Mouse (Mus musculus): ENCODE data around the gene Ppp4r4.
A peak's percentile ranks its signal among the peaks of the same experiment; 100 is the strongest.

Ppp4r4 gene

DNA sequence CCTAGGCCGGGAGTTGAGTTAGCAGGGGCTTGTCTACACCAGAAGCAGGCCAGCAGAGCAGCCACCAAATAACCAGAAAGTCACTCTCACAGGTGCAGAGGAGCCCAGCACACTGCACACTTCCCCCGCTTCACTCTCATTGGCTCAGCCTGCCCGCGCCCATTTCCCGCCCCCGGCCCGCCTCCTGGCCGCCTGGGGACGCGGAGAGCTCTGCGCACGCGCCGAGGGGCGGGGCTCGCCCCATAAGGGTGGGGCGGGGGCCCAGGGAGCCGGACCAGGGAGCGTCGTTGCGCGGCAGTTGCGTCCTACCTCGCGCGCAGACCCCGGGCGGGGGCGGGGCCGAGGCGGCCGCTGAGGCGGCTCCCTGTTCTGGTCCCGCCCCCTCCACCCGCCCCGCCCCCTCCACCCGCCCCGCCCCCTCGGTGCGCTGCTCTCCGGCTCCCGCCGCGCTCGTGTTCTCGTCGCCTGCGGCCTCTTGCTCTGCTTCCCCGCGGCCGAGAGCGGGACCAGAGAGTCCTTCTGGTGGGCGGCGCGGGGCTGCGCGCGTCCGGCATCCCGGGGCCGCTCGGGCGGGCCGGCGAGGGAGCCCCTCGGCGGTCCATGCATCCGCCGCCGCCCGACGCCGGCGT is at the start of gene Ppp4r4:
TSS of gene Ppp4r4 (plus strand) at position 264 of the 629 bp plus-strand sequence.
- DNase-seq (ENCODE audit: inconsistent age in 2 of 2, low spot score in 1 of 2): peak; percentile 97 to 98

GRCm38 (mm10) chr12:103482781-103483180 is 49.3 kb upstream of the Ppp4r4 start:
- peak; percentile 3 to 51 for DNase-seq (ENCODE audit: inconsistent age in 2 of 2, low spot score in 1 of 2)

GRCm38 (mm10) chr12:103484200-103484972 is 47.7 kb upstream of the Ppp4r4 start:
- peak in 1 of 2 experiments; percentile 28 for DNase-seq (ENCODE audit: inconsistent age in 2 of 2, low spot score in 1 of 2)

- peak in 1 of 2 experiments; percentile 51 for DNase-seq (ENCODE audit: inconsistent age in 2 of 2, low spot score in 1 of 2)
Measured at GRCm38 (mm10) chr12:103486726-103487125, 45.4 kb upstream of the Ppp4r4 start.

DNA sequence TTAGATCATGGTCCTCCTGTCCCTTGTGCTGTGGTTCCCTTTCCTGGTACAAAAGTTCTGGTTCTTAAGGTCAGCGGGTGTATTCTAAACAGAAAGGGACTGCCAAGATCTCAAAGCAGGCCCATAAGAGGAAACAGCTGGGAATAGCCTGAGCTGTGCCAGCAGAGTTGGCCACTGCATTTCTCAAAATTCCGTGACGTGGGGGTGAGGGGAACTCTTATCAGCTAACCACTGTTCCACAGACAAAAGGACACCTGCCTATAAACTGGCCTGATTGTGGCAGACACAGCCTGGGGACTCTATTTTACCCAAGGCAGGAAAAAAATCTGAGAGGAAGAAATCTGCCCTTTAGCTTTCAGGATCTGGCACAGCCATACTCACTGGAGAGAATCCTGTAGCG is 44.8 kb upstream of the Ppp4r4 start:
- DNase-seq (ENCODE audit: inconsistent age in 2 of 2, low spot score in 1 of 2): peak in 1 of 2 experiments; percentile 61

DNA sequence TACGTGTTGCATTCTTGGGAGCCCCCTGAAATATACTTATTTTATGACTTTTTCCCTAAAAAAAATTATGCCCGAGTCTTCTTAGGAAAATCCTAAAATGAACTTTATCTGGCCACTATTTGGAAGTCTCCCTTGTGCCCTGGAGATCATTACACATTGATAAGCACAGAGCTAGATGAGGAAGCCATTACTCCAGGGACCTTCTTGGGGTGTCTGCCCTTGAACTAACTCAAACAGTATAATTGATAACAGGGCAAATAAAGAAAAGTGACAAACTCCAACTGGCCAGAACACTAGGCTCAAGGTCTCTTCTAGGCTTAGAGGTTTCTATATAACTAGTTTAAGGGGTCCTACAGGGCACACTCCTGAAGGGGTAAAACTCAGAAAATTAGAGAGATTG is 44.3 kb upstream of the Ppp4r4 start:
- DNase-seq (ENCODE audit: inconsistent age in 2 of 2, low spot score in 1 of 2): no peak

GRCm38 (mm10) chr12:103491091-103491730 is 40.9 kb upstream of the Ppp4r4 start:
- DNase-seq (ENCODE audit: inconsistent age in 2 of 2, low spot score in 1 of 2): no peak

- peak; percentile 65 to 94 for DNase-seq (ENCODE audit: inconsistent age in 2 of 2, low spot score in 1 of 2)
Measured at GRCm38 (mm10) chr12:103492767-103493166, 39.3 kb upstream of the Ppp4r4 start.

- peak; percentile 56 to 85 for DNase-seq (ENCODE audit: inconsistent age in 2 of 2, low spot score in 1 of 2)
Measured at GRCm38 (mm10) chr12:103494486-103494885, 37.6 kb upstream of the Ppp4r4 start.

DNA sequence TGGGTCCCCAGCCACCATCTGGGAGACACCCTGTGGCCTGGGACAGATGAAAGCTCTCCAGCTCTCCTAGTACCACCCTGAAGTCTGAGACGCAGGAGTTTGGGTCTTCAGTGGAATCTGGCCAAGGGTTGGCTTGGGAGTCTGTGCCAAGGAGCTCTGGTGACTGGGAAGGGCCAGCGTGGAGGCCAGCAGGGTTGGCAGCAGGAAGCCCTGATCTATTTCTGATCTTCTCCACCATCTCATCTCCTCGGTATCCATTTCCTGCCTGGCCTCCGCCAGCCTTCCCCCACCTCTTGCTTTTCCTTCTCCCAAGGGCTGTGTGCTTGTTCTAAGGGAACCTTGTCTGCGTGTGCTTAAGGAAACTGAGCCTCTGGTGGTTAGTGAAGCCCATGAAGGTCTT is 33.3 kb upstream of the Ppp4r4 start:
- DNase-seq (ENCODE audit: inconsistent age in 2 of 2, low spot score in 1 of 2): peak in 1 of 2 experiments; percentile 42

DNA sequence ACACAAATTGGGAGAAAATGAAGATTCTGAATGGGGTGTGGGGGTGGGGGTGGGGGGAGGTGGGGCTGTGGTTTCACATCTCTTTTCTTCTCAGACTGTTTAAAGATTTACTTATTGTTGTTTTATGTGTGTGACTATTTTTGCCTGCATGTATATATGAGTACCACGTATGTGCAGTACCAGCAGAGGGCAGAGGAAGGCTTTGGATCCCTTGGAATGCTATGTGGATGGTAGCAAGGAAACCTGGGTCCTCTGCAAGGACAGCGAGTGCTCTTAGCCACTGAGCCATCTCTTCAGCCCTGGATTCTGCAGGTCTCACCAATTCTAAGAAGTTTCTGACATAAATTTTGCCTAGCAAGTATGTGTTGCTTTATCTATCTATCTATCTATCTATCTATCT is 32.8 kb upstream of the Ppp4r4 start:
- DNase-seq (ENCODE audit: inconsistent age in 2 of 2, low spot score in 1 of 2): peak in 1 of 2 experiments; percentile 42

- DNase-seq (ENCODE audit: inconsistent age in 2 of 2, low spot score in 1 of 2): peak; percentile 59 to 75
Measured at GRCm38 (mm10) chr12:103503300-103503699, 28.8 kb upstream of the Ppp4r4 start.

- peak in 1 of 2 experiments; percentile 25 for DNase-seq (ENCODE audit: inconsistent age in 2 of 2, low spot score in 1 of 2)
Measured at GRCm38 (mm10) chr12:103504402-103504801, 27.7 kb upstream of the Ppp4r4 start.

DNA sequence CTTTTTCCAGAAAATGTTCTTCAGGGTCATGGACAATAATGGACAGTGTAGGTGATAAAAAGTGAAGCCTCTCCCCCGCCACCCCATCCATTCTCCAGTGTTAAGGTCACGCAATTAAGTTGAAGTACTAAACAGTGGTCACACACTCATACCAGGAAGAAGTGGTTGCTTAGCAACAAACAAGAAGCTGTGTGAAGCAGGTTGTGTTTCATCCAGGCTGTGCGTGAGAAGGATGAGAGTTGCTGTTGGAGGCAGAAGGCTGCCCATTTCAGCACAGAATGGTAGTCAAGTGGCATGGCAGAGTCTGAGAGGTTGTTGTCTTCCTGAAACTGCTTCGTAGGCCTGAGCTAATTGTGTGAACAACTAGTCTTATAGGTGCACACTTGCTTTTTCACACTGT is 23.7 kb upstream of the Ppp4r4 start:
- no peak for DNase-seq (ENCODE audit: inconsistent age in 2 of 2, low spot score in 1 of 2)

- DNase-seq (ENCODE audit: inconsistent age in 2 of 2, low spot score in 1 of 2): no peak
Measured at GRCm38 (mm10) chr12:103509893-103510292, 22.2 kb upstream of the Ppp4r4 start.

- DNase-seq (ENCODE audit: inconsistent age in 2 of 2, low spot score in 1 of 2): no peak
Measured at GRCm38 (mm10) chr12:103511586-103511985, 20.5 kb upstream of the Ppp4r4 start.

DNA sequence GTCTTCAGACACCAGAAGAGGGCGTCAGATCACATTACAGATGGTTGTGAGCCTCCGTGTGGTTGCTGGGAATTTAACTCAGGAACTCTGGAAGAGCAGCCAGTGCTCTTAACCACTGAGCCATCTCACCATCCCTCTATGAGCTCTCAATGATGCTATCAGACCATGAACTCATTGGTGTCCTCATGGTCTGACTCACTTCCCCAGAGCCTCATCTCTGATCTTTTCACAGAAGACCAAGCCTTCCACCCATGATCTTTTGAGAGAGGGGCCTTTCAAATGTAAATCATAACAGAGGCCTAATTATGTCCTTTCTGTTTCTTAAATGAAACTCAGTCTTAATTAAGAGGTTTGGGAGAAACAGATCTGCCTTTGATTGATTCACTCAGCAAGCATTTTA is 19.0 kb upstream of the Ppp4r4 start:
- DNase-seq (ENCODE audit: inconsistent age in 2 of 2, low spot score in 1 of 2): no peak

GRCm38 (mm10) chr12:103513451-103513871 is 18.6 kb upstream of the Ppp4r4 start:
- no peak for DNase-seq (ENCODE audit: inconsistent age in 2 of 2, low spot score in 1 of 2)

DNA sequence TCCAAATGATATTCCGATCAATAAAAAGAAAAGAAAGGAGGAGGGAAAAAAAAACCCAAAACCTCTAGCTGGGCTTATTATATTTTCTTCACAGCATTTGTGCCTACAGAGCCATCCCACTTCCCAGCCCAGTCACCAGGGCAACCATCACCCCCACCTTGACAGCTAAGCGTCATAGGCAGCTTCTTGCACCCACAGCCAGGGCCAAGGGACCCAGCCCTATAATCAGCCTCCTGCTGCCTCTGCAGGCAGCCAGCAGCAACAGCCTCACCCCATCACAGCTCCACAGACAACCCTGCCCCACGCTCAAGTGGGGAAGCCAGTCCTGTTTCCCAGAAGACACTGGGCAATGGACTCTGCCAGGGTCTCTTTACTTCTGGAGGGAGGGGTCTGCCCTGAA is 17.7 kb upstream of the Ppp4r4 start:
- DNase-seq (ENCODE audit: inconsistent age in 2 of 2, low spot score in 1 of 2): no peak

GRCm38 (mm10) chr12:103515638-103516037 is 16.4 kb upstream of the Ppp4r4 start:
- no peak for DNase-seq (ENCODE audit: inconsistent age in 2 of 2, low spot score in 1 of 2)

DNA sequence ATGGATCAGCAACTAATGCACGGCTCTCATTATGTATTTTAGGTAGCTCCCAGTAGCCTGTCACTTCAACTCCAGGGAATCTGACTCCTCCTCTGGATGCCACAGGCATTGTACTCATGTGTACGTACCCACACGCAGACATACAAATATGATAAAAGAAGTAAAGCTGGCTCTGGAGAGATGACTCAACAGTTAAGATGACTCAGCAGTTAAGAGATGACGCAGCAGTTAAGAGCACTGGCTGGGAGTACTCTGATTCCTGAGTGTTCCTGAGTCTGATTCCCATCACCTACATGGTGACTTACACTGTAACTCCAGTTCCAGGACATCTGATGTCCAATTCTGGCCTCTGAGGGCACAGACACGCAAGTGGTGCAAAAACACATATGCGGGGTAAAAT is 13.4 kb upstream of the Ppp4r4 start:
- peak in 1 of 2 experiments; percentile 57 for DNase-seq (ENCODE audit: inconsistent age in 2 of 2, low spot score in 1 of 2)

- DNase-seq (ENCODE audit: inconsistent age in 2 of 2, low spot score in 1 of 2): peak in 1 of 2 experiments; percentile 34
Measured at GRCm38 (mm10) chr12:103530596-103530995, 1.5 kb upstream of the Ppp4r4 start.
